Mouse (Mus musculus): ENCODE measurements around the gene Arl10. TPM values are rescaled to one million over a fixed set of nuclear protein-coding genes. Genes with fewer than 3 reads are reported as not detected.
"Not testable (repeated sequence)": the region's sequence is repeated elsewhere in the genome, so short reads cannot be mapped to it uniquely, and the experiment has no call there.

Arl10 gene
- polyA plus RNA-seq, 1 experiment from 2014 or later, result 18.4 TPM

DNA sequence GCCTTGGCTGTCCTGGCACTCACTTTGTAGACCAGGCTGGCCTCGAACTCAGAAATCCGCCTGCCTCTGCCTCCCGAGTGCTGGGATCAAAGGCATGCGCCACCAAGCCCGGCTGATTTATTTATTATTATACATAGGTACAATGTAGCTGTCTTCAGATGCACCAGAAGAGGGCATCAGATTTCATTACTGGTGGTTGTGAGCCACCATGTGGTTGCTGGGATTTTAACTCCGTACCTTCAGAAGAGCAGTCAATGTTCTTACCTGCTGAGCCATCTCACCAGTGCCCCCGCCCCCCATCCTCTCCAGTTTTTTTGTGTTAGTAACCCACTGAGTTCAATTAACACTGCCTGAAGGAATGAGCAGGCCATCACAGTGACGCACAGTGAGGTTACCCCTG is 38.3 kb downstream of the Arl10 start:
- peaks cover 13% of the 10 kb centered on the region for H3K4me1 ChIP-seq (ENCODE audit: control insufficient read depth, insufficient read depth, low read length)
- H3K36me3 ChIP-seq (ENCODE audit: control insufficient read depth, insufficient read depth, low read length); H3K27me3 ChIP-seq (ENCODE audit: control insufficient read depth, insufficient read depth, low read length); H3K9me3 ChIP-seq (replicated peaks; ENCODE audit: control insufficient read depth, low read length); ATAC-seq (replicated peaks; ENCODE audit: insufficient number of reproducible peaks, low FRiP score, low TSS enrichment); H3K4me2 ChIP-seq; H3K27ac ChIP-seq (ENCODE audit: low read depth, low read length); H3K4me3 ChIP-seq (ENCODE audit: low read depth, low read length); H3K9ac ChIP-seq (ENCODE audit: low read depth, low read length): not testable (repeated sequence)
- 81% methylated on average over 8 of the region's 8 CpGs for WGBS (ENCODE audit: insufficient replicate concordance)

DNA sequence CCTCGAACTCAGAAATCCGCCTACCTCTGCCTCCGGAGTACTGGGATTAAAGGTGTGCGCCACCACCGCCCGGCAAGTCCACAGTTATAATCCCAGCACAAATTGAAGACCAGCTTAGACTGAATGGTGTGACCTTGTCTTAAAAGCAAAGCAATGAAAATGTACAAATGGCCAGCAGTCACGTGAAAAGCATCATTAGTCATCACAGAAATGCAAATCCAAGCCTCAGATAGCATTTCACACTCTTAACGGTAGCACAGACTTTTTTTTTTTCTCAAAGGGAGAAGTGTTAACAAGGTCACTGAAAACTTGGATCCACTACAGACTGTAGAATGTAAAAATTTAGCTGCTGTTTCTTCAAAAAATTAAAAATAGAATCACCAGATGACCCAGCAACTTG is 41.5 kb downstream of the Arl10 start:
- no peak overlapping the region for H3K4me2 ChIP-seq
- 0 out of 2 replicates have a peak, but pooled peaks cover 2% of the 10 kb centered on the region for H3K4me1 ChIP-seq (ENCODE audit: control insufficient read depth, insufficient read depth, low read length)
- H3K27me3 ChIP-seq (ENCODE audit: control insufficient read depth, insufficient read depth, low read length), result no peaks in the 10 kb centered on the region
- ATAC-seq (replicated peaks; ENCODE audit: insufficient number of reproducible peaks, low FRiP score, low TSS enrichment), result no peak
- H3K27ac ChIP-seq (ENCODE audit: low read depth, low read length), result no peak overlapping the region
- H3K9me3 ChIP-seq (replicated peaks; ENCODE audit: control insufficient read depth, low read length), result no peaks in the 10 kb centered on the region
- no peak overlapping the region for H3K4me3 ChIP-seq (ENCODE audit: low read depth, low read length)
- no peaks in the 10 kb centered on the region for H3K36me3 ChIP-seq (ENCODE audit: control insufficient read depth, insufficient read depth, low read length)
- WGBS (ENCODE audit: insufficient replicate concordance), result 71% methylated on average over 8 of the region's 8 CpGs
- no peak overlapping the region for H3K9ac ChIP-seq (ENCODE audit: low read depth, low read length)

DNA sequence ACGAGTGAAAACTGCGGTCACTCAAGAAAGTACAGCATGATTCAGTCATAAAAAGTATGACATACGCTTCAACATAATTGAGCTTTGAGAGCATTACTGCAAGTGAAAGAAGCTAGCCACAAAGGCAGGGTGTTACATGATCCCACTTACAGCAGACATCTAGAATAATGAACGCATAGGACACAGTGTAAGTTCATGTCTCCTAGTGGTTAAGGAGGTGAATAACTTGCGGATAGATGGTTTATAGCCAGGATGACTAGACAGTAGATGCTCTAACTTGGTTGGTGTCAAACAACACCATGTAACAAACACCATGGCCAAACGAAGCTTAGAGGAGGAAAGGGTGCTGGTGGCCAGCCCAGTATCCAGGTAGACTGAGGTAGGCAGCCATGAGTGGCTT is 42.2 kb downstream of the Arl10 start:
- Histone ChIP-seq H3K27ac (ENCODE audit: low read depth, low read length) (no peak overlapping the region), H3K4me3 (ENCODE audit: low read depth, low read length) (no peak overlapping the region), H3K36me3 (ENCODE audit: control insufficient read depth, insufficient read depth, low read length) (no peaks in the 10 kb centered on the region), H3K4me1 (ENCODE audit: control insufficient read depth, insufficient read depth, low read length) (0 out of 2 replicates have a peak, but pooled peaks cover 2% of the 10 kb centered on the region), H3K4me2 (no peak overlapping the region), H3K9ac (ENCODE audit: low read depth, low read length) (no peak overlapping the region), H3K27me3 (ENCODE audit: control insufficient read depth, insufficient read depth, low read length) (no peaks in the 10 kb centered on the region), H3K9me3 (replicated peaks; ENCODE audit: control insufficient read depth, low read length) (no peaks in the 10 kb centered on the region)
- WGBS (ENCODE audit: insufficient replicate concordance), result 63% methylated on average over 6 of the region's 6 CpGs
- ATAC-seq (replicated peaks; ENCODE audit: insufficient number of reproducible peaks, low FRiP score, low TSS enrichment), result no peak

DNA sequence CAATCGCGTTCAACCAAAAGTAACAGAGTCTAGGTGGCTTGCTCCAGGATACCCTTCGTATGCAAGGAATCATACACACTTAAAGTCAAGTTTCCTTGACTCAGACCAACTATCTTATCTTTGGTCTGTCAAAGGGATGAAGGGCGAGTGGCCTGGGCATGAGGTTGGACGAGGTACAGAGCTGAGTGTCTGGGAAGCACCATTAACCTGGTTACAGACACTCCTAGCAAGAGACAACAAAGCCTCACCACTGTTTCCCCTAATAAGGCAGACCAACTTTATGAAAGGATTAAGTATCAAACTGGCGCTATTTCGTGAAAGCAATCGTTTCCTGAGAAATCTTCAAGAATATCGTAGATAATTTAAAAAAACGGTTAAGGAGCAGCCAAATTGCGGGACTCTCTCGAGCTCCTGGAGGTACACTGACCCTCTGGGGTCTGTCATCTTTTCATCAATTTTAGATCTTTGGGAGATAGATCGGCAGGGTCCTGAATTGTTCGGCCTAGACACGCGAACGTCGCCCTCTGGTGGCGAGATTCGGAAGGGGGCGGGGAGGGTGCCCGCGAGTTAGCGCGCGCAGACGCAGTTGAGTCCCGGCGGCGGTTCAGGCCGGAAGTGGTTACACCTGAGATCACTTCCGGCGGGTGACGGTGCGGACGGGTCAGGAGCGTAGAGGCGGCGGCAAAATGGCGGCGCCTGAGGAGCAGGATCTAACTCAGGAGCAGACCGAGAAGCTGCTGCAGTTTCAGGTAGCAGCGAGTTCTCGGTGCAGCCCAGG is 46.5 kb downstream of the Arl10 start, which contains the start of gene Faf2:
Gene Faf2 (plus strand): TSS at position 630 of the 778 bp plus-strand sequence.
- Histone ChIP-seq H3K36me3 (ENCODE audit: control insufficient read depth, insufficient read depth, low read length) (no peaks in the 10 kb centered on the region; the same call in 1 of the 2 replicates), H3K9me3 (replicated peaks; ENCODE audit: control insufficient read depth, low read length) (no peaks in the 10 kb centered on the region), H3K4me1 (ENCODE audit: control insufficient read depth, insufficient read depth, low read length) (peaks cover 8% of the 10 kb centered on the region), H3K9ac (ENCODE audit: low read depth, low read length) (peak within 1 kb of the TSS; percentile 98), H3K4me3 (ENCODE audit: low read depth, low read length) (peak within 1 kb of the TSS; percentile 90), H3K27ac (ENCODE audit: low read depth, low read length) (peak within 1 kb of the TSS; percentile 81), H3K27me3 (ENCODE audit: control insufficient read depth, insufficient read depth, low read length) (no peaks in the 10 kb centered on the region), H3K4me2 (peak within 1 kb of the TSS; percentile 68)
- 8% methylated on average over 44 of the region's 44 CpGs for WGBS (ENCODE audit: insufficient replicate concordance)
- ATAC-seq (replicated peaks; ENCODE audit: insufficient number of reproducible peaks, low FRiP score, low TSS enrichment), result peak; percentile 92

DNA sequence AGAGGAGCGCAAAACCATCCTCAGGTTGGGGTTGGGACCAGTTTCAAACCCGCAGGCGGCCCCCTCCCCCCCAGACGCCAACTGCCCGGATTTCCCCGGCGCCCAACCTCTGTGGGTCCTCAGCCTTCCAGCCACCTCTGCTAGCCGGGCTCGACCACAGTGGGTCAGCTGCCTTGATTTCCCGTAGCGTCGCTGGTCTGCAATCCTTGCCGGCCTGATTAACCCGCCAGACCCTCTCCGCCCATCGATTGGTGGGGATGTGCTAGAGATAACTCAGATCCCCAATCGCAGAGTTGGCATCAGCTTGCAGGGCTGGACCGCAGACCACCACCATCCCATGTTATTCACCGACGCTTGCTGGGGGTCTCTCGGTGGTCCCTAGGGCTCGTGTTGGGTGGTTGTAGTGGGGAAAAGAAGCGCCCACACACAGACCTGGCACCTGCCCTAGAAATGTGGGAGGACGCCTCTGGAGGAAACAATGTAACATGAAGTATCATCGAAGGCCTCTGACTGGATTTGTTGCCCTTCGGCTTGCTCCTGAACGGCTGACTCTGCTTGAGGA is 47.2 kb downstream of the Arl10 start:
- Histone ChIP-seq H3K9me3 (replicated peaks; ENCODE audit: control insufficient read depth, low read length) (no peaks in the 10 kb centered on the region), H3K27me3 (ENCODE audit: control insufficient read depth, insufficient read depth, low read length) (no peaks in the 10 kb centered on the region), H3K9ac (ENCODE audit: low read depth, low read length) (peak overlapping the region; percentile 98), H3K4me1 (ENCODE audit: control insufficient read depth, insufficient read depth, low read length) (peaks cover 8% of the 10 kb centered on the region), H3K36me3 (ENCODE audit: control insufficient read depth, insufficient read depth, low read length) (no peaks in the 10 kb centered on the region; the same call in 1 of the 2 replicates), H3K4me3 (ENCODE audit: low read depth, low read length) (peak overlapping the region; percentile 90), H3K27ac (ENCODE audit: low read depth, low read length) (peak overlapping the region; percentile 81), H3K4me2 (peak overlapping the region; percentile 68)
- peak; percentile 19; the same call in 1 of the 2 replicates for ATAC-seq (replicated peaks; ENCODE audit: insufficient number of reproducible peaks, low FRiP score, low TSS enrichment)
- 1% methylated on average over 27 of the region's 27 CpGs for WGBS (ENCODE audit: insufficient replicate concordance)

DNA sequence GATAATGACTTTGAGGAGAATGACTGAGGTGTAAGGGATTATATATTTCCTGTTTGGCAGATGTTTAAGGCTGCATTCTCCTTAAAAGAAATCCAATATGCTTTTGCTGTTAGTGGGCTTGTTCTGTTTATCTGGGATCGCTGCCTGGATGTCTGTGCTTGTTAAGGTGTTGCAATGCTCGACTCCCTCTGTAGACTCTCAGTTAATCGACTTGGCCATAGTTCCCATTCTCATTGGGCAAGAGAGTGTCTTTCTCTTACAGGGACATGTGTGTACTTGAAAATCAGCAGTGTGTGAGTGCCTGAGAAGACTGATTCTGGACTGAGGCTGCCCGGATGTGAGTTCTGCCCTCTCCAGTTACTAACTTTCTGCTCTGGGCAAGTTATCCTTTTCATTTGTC is 54.3 kb downstream of the Arl10 start:
- 87% methylated on average over 4 of the region's 4 CpGs for WGBS (ENCODE audit: insufficient replicate concordance)

More for the DNA sequence above, 54.3 kb downstream of the Arl10 start:
- no peaks in the 10 kb centered on the region for H3K9me3 ChIP-seq (replicated peaks; ENCODE audit: control insufficient read depth, low read length)
- no peak overlapping the region for H3K4me3 ChIP-seq (ENCODE audit: low read depth, low read length)
- H3K4me1 ChIP-seq (ENCODE audit: control insufficient read depth, insufficient read depth, low read length), result no peaks in the 10 kb centered on the region
- no peaks in the 10 kb centered on the region for H3K27me3 ChIP-seq (ENCODE audit: control insufficient read depth, insufficient read depth, low read length)
- no peak overlapping the region for H3K4me2 ChIP-seq
- H3K9ac ChIP-seq (ENCODE audit: low read depth, low read length), result no peak overlapping the region
- no peak overlapping the region for H3K27ac ChIP-seq (ENCODE audit: low read depth, low read length)
- no peak for ATAC-seq (replicated peaks; ENCODE audit: insufficient number of reproducible peaks, low FRiP score, low TSS enrichment)
- no peaks in the 10 kb centered on the region; the same call in 1 of the 2 replicates for H3K36me3 ChIP-seq (ENCODE audit: control insufficient read depth, insufficient read depth, low read length)

Small RNA genes lying within 50 kb of the gene (microRNA-seq; reads per million reads assigned to microRNA genes)
- not detected for gene Gm24195 (ENCODE audit: borderline number of aligned reads)

Other genes starting within 250 kb of the Arl10 start
- gene Cplx2, start 203.7 kb upstream of the Arl10 start, polyA plus RNA-seq (2014; fragmentation: Nextera tagmentation; extraction: Ambion mirVana), result 2.1 and 3.0 TPM in 2 replicates
- 98.8 and 99.7 TPM in 2 replicates for gene Thoc3, start 106.2 kb upstream of the Arl10 start, polyA plus RNA-seq (2014; fragmentation: Nextera tagmentation; extraction: Ambion mirVana)
- 7.0 and 7.6 TPM in 2 replicates for gene Simc1, start 71.2 kb upstream of the Arl10 start, polyA plus RNA-seq (2014; fragmentation: Nextera tagmentation; extraction: Ambion mirVana)
- 126 and 137 TPM in 2 replicates for gene 4833439L19Rik, start 9.6 kb upstream of the Arl10 start, polyA plus RNA-seq (2014; fragmentation: Nextera tagmentation; extraction: Ambion mirVana)
- gene Nop16, start 15.1 kb downstream of the Arl10 start, polyA plus RNA-seq (2014; fragmentation: Nextera tagmentation; extraction: Ambion mirVana), result 61.8 and 65.6 TPM in 2 replicates
- 225 and 241 TPM in 2 replicates for gene Higd2a, start 15.2 kb downstream of the Arl10 start, polyA plus RNA-seq (2014; fragmentation: Nextera tagmentation; extraction: Ambion mirVana)
- 38.6 and 39.5 TPM in 2 replicates for gene Cltb, start 36.3 kb downstream of the Arl10 start, polyA plus RNA-seq (2014; fragmentation: Nextera tagmentation; extraction: Ambion mirVana)
- gene Faf2, start 46.8 kb downstream of the Arl10 start, polyA plus RNA-seq (2014; fragmentation: Nextera tagmentation; extraction: Ambion mirVana), result 61.1 and 73.8 TPM in 2 replicates
- 70.7 and 75.8 TPM in 2 replicates for gene Rnf44, start 118.9 kb downstream of the Arl10 start, polyA plus RNA-seq (2014; fragmentation: Nextera tagmentation; extraction: Ambion mirVana)
- 0.04 and 0.24 TPM in 2 replicates for gene Cdhr2, start 126.4 kb downstream of the Arl10 start, polyA plus RNA-seq (2014; fragmentation: Nextera tagmentation; extraction: Ambion mirVana)
- gene Gprin1, start 174.9 kb downstream of the Arl10 start, polyA plus RNA-seq (2014; fragmentation: Nextera tagmentation; extraction: Ambion mirVana), result 0.13 TPM in 2 replicates
- gene Sncb, start 191.6 kb downstream of the Arl10 start, polyA plus RNA-seq (2014; fragmentation: Nextera tagmentation; extraction: Ambion mirVana), result 0.27 and 0.59 TPM in 2 replicates
- not detected in 2 replicates for gene Eif4e1b, start 209.0 kb downstream of the Arl10 start, polyA plus RNA-seq (2014; fragmentation: Nextera tagmentation; extraction: Ambion mirVana)
- 2.4 and 3.9 TPM in 2 replicates for gene Tspan17, start 214.4 kb downstream of the Arl10 start, polyA plus RNA-seq (2014; fragmentation: Nextera tagmentation; extraction: Ambion mirVana)

All from heart, embryonic 11.5 days (tissue).